Mouse (Mus musculus): ENCODE results near the gene Gm8994. TPM values are rescaled to one million over a fixed set of nuclear protein-coding genes. Genes with fewer than 3 reads are reported as not detected.
"Not testable (repeated sequence)": the region's sequence is repeated elsewhere in the genome, so short reads cannot be mapped to it uniquely, and the experiment has no call there.

Gm8994 gene
- not detected for total RNA-seq (2021)
- long read RNA-seq, experiment 1: 0 reads
- long read RNA-seq, experiment 2: 0 reads

DNA sequence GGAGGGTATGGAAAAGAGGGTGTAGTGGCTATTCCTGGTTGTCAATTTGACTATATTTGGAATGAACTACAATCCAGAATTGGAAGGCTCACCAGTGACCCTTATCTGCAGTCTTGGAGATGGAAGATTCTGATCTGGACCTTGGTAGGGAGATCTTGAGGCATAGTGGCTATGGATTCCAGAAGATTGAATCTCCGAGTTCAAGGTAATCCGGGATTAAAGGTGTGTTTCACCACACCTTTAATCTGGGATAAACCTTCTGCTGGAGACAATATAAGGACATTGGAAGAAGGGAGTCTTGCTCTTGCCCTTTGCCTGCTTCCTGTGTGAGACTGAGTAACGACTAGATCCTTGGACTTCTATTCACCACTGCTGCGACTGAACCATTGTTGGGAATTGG is at the start of gene Gm8994:
TSS of gene Gm8994 (plus strand) at position 301 of the 400 bp plus-strand sequence.
- not testable (repeated sequence) for DNase-seq (ENCODE audit: low spot score in 2 of 2)

DNA sequence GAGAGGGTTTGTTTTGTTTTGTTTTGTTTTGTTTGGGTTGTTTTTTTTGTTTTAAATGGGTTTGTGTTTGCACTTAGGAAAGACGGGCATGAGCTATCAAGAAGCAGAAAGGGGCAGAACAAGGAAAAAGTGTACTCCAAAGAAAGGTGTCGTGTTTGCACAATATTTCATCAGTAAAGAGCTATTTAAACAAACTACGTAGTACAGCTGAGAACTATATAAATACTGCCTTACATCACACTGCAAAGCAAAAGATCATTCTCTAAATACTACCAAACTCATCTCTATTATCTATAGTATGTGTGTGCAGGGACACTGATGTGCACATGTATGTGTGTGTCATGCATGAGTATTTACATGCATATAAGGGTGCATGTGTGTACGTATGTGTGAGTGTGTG is 49.7 kb upstream of the Gm8994 start:
- no peak for DNase-seq (ENCODE audit: low spot score in 2 of 2)

DNA sequence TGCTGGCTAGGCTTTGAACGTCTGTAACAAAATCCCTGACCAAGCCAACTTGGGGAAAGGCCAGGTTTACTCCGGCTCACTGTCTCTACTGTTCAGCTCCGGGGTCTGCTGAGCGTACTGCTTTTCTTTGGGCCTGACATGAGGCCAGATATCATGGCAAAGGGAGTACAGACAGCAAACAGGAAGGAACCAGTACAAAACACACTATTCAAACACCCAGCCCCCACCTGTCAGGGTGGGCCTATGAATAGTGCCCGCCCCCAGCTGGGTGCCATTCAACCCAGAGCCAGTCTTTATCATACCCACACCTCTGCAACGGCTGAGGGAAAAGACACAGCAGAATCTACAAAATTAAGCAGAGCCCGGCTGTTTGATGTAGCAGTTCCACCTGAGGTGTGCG is 42.8 kb upstream of the Gm8994 start:
- DNase-seq (ENCODE audit: low spot score in 2 of 2): no peak

DNA sequence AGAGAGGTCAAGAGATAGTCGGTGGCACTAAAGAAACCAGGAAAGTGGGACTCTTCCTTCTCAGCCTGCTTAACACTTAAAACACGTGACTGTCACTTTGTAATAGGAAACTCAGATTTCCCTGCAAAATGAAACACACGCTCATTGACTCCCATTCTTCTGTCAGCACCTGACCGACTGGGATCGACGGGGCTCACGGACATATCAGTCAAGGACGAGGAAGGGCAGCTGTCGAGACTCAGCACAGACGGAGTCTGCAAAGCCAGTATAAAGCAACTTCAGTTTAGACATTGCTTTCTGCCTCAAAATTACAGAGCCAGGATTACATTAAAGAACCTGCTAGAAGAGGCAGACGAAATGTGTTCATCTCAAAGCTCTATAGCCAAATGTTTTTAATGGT is 41.2 kb upstream of the Gm8994 start:
- DNase-seq (ENCODE audit: low spot score in 2 of 2): no peak

DNA sequence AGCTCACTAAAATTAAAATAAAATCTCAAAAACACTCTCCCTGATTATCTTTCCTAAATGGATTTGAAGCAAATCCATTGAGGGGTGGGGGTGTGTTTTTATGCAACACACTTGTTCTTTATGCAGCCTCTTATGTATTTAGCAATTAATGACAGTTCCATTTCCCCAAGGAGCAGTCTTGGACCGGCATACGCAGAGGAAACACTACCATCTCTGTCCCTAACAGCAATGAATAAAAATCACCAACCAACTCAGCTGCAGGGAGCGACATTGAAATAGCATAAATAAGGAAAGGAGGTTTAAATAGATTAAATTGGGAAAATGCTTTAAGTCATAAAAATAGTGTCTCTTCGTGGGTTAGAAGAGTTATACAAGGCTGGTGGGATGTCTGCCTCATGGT is 40.8 kb upstream of the Gm8994 start:
- DNase-seq (ENCODE audit: low spot score in 2 of 2): no peak

DNA sequence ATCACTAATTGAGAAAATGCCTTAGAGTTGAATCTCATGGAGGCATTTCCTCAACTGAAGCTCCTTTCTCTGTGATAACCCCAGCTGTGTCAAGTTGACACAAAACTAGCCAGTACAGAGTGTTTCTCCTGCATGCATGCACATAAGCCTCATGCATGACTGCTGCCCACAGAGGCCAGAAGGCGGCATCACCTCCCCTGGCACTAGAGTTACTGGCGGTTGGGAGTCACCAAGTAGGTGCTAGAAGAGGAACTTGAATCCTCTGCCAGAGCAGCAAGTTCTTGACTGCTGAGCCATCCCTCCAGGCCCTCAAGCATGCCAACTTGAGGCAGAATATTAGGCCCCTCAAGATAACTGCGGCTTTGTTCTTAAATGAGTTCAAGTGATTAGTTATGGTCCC is 35.9 kb upstream of the Gm8994 start:
- DNase-seq (ENCODE audit: low spot score in 2 of 2): no peak

DNA sequence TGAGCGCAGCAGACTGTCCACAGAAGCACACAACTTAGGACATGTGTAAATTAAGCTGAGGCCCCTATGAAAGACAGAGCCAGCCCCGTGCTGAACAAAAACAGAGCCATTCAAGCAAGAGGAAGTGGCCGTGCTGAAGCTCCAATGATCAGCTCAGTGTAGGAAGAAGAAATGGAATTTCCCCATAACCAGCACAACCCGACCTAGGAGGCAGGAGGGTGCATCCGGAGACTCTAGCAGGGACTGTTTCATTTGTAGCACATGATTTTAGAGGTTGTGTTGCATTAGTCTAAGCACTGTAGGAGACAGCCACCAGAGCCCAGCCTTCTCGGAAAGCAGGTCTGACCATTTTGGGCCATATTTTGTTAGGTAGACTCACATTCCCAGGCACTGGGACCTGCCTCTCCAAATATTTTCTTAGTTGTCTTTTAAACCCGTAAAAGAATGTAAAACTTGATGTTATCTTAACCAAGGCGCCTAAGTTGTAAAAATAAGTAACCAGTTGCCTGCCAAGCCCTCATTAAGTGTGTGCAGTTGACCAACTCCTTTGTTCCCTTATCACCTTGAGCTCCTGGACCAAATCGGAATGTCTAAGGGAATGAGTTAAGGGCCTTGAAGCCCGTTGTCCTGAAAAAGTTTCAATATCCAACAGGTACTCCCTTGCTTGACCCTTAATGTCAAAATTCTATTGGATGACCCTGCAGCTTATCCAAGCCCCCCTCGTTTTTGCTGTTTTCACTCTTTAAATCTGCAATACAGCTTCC is 35.2 kb upstream of the Gm8994 start:
- DNase-seq (ENCODE audit: low spot score in 2 of 2): no peak

DNA sequence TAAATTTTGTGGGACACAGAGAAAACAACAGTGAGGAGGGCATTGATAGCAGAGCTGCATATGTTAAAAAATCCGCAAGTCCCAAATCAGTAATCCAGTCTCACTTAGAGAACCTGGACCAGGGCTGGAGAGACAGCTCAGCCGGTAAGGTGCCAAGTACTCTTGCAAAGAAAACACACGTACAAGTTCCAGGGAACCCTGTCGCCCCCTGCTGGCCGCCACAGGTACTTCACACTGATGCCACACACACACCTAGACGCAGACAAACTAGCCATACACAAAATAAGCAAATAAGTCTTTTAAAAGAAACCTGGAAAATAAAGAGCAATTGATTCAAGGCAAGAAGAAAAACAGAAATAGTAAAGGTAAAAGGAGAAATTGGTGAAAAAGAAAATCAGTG is 33.6 kb upstream of the Gm8994 start:
- no peak for DNase-seq (ENCODE audit: low spot score in 2 of 2)

DNA sequence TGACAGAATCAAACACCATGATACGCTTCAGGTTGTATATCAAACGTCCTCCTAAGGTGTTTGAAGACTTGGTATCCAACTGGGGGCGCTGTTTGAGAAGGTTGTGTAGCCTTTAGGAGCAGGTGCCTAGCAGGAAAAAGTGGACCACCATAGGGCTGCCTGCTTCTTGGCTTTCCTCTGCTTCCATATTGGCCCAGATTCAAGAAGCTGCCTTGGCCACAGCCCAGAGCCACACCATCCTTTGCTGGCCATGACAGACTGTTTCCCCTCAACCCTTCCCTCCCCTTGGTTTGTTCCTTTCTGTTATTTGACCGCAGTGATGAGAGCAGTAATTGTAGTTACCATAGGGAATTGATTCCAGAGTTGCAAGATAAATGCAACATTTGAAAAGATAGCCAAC is 31.5 kb upstream of the Gm8994 start:
- DNase-seq (ENCODE audit: low spot score in 2 of 2): no peak

DNA sequence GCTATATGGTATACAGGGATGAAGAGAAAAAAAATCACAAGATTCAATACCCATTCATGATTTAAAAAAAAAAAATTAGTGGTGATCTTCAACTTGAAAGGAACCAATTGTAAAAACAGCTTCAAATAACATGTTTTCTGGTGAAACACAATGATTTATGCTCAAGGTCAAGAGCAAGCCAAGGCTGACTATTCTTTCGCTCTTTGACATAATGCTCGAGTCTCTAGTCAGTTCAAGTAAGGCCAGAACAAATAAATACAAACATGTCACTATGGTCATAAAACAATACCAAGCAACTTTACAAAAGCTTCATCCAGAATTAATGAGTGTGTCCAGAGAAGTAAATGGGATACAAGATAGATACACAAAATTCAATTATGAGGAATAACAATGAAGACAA is 31.1 kb upstream of the Gm8994 start:
- no peak for DNase-seq (ENCODE audit: low spot score in 2 of 2)

DNA sequence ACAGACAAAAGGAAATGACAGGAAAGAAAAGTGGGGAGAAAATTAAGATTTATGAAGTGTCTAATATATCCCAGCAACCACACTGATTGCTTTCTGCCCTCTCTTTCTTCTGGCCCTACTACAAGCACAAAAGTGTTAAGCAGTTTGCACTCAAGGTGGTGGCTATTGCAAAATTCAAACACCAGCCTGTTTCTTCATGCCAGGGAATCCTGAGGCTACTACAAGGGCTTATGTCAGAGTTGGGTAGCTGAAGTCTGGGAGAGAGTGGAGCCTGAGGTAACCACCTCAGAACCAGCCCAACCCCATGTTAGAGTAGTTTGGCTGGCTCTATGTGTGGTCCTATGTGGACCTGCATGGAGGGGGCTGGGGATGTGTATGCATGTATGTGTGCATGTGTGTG is 23.8 kb upstream of the Gm8994 start:
- no peak for DNase-seq (ENCODE audit: low spot score in 2 of 2)

DNA sequence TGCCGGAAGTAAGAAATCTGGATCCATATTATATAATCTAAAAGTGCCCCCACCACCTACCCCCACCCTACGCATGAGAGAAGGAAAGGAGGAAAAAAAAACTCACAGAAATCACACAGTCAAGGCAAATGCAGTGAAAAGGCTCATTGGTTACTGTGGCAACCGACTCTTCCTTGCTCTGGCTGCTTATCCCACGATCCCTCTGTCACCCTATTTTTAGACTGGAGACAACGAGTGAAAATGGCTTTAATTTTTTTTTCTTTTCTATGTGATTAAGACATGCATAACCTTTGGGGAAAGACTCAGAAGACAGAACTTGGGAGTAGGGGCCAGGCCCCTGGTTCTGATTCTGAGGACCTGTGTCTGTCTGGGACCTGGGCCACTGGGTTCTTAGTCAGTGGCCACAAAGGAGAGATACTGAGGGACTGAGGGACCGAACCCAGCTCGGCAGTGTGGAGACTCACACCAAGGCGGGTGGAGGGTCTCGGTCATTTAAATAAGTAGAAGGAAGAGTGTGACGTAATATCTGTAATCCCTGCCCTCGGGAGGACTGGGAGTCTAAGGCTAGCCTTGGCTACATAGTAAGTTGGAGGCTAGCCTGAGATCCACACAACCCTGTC is 22.9 kb upstream of the Gm8994 start:
- DNase-seq (ENCODE audit: low spot score in 2 of 2): peak; percentile 25 to 46

DNA sequence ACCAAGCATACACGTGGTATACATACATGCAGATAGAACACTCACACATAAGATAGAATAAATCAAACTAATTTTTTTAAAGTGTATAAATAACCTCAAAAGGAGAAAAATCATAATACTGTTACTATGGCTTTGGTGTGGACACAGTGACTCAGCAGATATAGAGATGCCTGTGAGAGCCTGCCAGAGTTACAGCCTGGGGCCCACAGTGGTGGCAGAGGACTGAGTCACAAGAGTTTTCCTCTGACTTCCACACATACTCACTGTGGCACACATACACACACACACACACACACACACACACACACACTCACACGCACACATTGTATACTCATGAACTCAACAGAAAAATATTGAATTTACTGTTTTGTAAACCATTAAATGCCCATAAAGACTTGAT is 17.9 kb upstream of the Gm8994 start:
- no peak for DNase-seq (ENCODE audit: low spot score in 2 of 2)

DNA sequence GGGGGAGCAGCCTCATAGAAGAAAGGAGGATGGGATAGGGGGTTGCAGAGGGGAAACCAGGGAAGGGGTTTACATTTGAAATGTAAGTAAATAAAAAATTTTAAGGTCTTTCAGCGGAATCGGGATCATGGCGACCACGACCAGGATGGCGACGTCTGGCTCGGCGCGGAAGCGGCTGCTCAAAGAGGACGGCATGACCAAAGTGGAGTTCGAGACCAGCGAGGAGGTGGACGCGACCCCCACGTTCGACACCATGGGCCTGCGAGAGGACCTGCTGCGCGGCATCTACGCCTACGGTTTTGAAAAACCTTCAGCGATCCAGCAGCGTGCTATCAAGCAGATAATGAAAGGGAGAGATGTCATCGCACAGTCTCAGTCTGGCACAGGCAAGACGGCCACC is 1.1 kb downstream of the Gm8994 start:
- not testable (repeated sequence) for DNase-seq (ENCODE audit: low spot score in 2 of 2)

DNA sequence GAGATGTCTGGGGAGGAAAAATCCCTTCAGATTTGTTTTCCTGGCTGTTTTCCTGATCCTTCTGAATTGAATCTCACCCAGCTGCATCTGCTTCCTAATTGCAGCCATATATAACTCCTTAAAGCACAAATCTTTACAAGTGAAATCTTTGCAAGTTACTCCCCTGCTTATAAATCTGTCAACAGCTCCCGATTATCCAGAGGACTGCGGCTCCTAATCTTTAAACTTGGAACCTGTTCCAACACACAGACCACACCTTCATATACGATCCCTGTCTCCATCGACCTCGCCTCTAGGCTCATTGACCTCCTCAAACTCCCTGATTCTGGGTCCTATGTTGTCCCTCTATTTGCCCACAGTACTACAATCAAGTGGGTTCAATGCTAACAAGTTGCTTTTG is 13.3 kb downstream of the Gm8994 start:
- no peak for DNase-seq (ENCODE audit: low spot score in 2 of 2)

DNA sequence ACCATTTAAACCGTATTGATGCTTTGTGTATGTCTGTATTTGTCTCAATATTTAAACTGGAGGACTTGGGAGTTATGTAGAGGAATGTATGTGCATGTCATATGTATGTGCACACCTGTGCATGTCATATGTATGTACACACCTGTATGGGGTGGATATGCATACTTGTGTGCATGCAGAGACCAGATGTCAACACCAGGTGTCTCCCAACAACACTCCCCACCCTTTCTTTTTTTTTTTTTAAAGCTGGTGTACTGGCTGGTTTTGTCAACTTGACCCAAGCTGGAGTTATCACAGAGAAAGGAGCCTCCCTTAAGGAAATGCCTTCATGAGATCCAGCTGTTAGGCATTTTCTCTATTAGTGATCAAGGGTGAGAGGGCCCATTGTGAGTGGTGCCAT is 13.8 kb downstream of the Gm8994 start:
- DNase-seq (ENCODE audit: low spot score in 2 of 2): no peak

DNA sequence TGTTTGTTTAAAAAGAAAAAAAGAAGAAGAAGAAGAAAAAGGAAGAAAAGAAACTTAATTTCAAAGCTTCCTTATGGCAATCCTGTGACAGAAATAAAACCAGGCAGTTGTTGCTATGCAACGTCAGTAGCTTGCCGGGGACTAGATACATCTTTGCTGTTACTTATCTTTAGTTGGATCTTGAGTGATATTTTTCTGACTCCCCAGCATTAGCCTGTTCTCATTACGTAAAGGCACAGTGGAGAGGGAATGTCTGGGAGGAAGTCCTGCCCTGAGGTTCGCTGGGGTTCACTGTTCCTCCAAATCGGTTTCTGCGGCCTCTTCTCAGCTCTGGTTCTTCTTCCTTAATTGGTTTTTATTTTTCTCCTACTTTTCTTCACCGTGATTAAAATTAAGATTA is 16.5 kb downstream of the Gm8994 start:
- DNase-seq (ENCODE audit: low spot score in 2 of 2): no peak

DNA sequence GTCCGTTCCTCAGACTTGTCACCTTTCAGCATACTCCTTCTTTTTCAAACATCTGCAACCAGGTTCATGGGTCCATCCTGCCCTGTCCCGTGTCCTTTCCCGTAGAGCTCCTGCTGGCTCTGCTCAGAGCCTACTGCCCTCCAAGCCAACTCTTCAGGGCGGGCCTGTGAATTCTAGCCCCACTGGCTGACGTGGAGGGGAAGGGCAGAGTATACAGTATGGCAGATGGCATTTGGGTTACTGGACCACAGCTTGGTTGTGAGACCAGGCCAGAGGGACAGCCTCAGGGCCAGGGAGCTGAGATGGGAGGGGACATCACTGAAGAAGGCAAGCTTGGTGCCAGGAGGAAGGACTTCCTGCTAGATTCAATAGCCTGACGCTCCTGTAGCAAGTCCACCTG is 17.7 kb downstream of the Gm8994 start:
- DNase-seq (ENCODE audit: low spot score in 2 of 2): no peak

DNA sequence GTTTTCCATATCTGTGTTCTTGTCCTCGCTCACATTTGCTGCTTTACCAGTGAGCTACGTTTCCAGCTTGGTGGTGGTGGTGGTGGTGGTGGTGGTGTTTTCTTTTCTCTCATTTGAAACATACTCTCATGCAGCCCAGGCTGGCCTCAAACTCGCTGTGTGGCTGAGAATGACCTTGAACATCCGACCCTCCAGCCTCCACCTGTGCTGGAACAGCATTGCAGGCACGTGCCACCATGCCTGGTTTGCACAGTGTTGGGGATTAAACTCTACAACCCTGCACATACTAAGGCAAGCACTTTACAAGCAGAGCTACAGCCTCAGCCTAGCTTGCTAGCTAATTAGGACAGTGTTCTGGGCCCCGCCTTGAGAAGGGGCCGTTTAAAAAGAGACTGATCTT is 18.3 kb downstream of the Gm8994 start:
- no peak for DNase-seq (ENCODE audit: low spot score in 2 of 2)

DNA sequence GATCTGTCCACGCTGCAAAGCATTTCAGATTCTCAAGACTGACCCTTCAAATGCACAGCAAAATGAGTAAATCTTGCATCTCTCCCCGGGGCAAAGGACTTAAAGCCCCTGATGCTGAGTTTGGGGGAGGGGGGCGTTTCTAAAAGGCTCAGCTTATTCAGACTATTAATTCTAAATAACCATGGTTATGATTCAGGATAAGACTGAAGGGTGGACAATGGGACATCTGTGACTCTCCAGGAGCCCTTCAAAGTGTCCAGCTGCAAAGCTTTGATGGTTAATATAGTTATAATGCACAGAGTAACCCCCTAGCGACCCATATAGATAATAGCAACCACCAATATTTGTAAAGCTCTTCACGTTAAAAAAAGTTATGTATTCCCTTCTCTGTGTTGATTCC is 19.7 kb downstream of the Gm8994 start:
- DNase-seq (ENCODE audit: low spot score in 2 of 2): no peak

DNA sequence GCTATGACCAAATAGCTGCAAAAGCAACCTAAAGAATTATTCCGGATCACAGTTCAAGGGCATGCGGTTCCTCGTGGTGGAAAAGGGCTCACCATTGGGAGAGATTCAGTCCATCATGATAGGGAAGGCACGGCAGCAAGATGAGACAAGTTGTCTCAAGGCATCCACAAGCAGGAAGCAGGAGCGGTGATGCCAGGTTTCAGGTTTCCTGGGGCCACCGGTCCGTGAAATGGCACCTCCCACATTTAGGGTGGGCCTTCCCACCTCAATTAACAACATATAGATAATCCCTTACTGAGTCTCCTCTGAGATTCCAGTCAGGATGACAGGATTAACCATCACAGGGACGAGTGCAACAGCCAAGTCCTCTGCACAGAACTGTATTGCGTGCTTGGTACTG is 20.3 kb downstream of the Gm8994 start:
- DNase-seq (ENCODE audit: low spot score in 2 of 2): no peak

DNA sequence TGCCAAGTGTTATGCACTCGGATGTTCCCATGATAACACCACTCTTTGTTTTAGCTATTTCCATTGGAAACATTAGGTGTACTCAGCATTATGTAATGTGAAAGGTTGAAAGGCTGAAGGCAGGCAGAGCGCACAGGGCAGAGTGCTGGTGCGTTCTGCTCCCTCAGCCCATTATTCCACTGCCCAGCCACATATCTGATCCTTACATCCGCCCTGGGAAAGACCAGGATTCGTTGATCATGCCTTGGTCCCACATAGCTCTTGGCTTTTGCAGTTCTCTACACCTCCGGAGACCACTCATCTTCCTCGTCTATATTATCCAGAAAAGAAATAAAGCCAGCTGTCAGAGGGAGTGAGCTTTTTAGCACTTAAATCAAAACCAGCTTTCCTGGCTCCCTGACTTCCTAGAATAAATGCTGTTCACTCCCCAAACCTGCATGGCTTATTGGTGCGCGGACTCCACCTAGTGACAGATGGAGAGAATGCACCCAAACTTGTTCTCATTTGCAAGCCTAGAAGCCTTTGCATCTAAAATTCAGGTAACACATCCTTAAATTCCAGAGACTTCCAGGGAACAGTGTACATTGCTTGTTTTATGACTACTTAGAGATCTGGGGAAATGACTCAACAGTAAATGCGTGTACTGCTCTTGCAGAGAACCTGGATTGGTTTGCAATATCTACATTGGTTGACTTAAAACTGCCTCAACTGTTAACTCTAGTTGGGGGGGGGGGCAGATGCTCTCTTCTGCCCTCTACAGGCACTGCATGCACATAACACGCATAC is 26.3 kb downstream of the Gm8994 start:
- peak; percentile 93 for DNase-seq (ENCODE audit: low spot score in 2 of 2)
